Mouse (Mus musculus) hindbrain, embryonic 10.5 days (tissue): ENCODE results near the gene Nr4a2. TPM values are rescaled to one million over a fixed set of nuclear protein-coding genes. Genes with fewer than 3 reads are reported as not detected.

Source experiments
- DNase-seq: peaks from one replicate; pipeline ENCODE4 v3.0.0-alpha.2; 2017; ENCODE audit warnings: low spot score
- H3K27ac ChIP-seq: fragments of 300-500 bp; sonication (generic); 2 replicates; pipeline ENCODE4 v1.5.1; 2016; ENCODE audit warnings: mild to moderate bottlenecking, moderate library complexity
- H3K27me3 ChIP-seq: fragments of 300-500 bp; sonication (generic); 2 replicates; pipeline ENCODE4 v1.6.1; 2016; ENCODE audit warnings: mild to moderate bottlenecking; ENCODE audit not compliant: poor library complexity, insufficient read depth, severe bottlenecking
- H3K36me3 ChIP-seq: fragments of 300-500 bp; sonication (generic); 2 replicates; pipeline ENCODE4 v1.6.1; 2016; ENCODE audit warnings: mild to moderate bottlenecking, moderate library complexity
- H3K4me1 ChIP-seq: fragments of 300-500 bp; sonication (generic); replicated peaks from 2 replicates; pipeline ENCODE4 v1.6.1; 2016; ENCODE audit warnings: mild to moderate bottlenecking
- H3K4me3 ChIP-seq: fragments of 300-500 bp; sonication (generic); 2 replicates; pipeline ENCODE4 v1.5.1; 2016; ENCODE audit warnings: mild to moderate bottlenecking, moderate library complexity
- H3K9me3 ChIP-seq: fragments of 300-500 bp; sonication (generic); 2 replicates; pipeline ENCODE4 v1.6.1; 2016; ENCODE audit warnings: mild to moderate bottlenecking, moderate library complexity
- WGBS: fragments of 180-500 bp; shearing (Covaris S2); methylation state at CpG from one replicate; pipeline ENCODE4 v1.1.7; 2016; 5-methylcytosine and 5-hydroxymethylcytosine counted together
- polyA plus RNA-seq: library from polyadenylated mRNA; unstranded; fragments of >200 nt; fragmentation: Nextera tagmentation; extraction: Ambion mirVana; gene quantifications from 2 replicates; pipeline ENCODE4 v1.2.1, GENCODE M21; 2016

The Nr4a2 gene
- polyA plus RNA-seq, 1 experiment from 2014 or later: 9.6 TPM

- DNase-seq: no peak
These were observed 15.4 kb downstream of the Nr4a2 start for GRCm38 (mm10) chr2:57108349-57108930.

DNA sequence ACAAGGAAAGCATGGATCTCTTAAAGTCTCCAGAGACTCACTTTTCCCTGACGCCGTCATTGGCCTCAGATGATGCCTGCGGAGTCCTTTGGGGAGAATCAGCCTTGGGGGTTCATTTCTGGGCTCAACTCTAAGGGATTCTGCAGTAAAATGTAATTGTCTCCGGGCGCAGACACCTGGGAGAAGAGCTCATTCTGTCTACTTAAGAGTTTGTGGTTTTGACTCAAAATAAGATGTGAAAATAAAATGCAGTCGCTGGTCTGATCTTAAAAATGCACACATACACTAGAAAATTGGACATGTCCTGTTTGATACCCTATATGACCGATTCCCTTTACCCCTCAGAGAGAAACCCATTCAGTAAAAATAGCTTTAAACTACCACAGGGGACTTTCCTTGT lies 18.4 kb downstream of the Nr4a2 start:
- peak; percentile 15 for DNase-seq
- H3K27me3 ChIP-seq: peaks cover 100% of the 10 kb centered on the region
- 6% methylated on average over 7 of the region's 7 CpGs for WGBS
- H3K4me3 ChIP-seq: no peak overlapping the region
- no peaks in the 10 kb centered on the region for H3K9me3 ChIP-seq
- no peak overlapping the region for H3K27ac ChIP-seq
- H3K36me3 ChIP-seq: no peaks in the 10 kb centered on the region
- peaks cover 43% of the 10 kb centered on the region for H3K4me1 ChIP-seq

More at GRCm38 (mm10) chr2:57108349-57108930, 15.4 kb downstream of the Nr4a2 start:
- 8% methylated on average over 7 of the region's 7 CpGs for WGBS
- no peaks in the 10 kb centered on the region; the same call in 1 of the 2 replicates for H3K9me3 ChIP-seq
- peaks cover 100% of the 10 kb centered on the region for H3K27me3 ChIP-seq
- H3K4me3 ChIP-seq: no peak overlapping the region
- H3K4me1 ChIP-seq: peaks cover 49% of the 10 kb centered on the region
- H3K36me3 ChIP-seq: no peaks in the 10 kb centered on the region
- H3K27ac ChIP-seq: no peak overlapping the region

GRCm38 (mm10) chr2:57104731-57105130 lies 19.1 kb downstream of the Nr4a2 start:
- no peaks in the 10 kb centered on the region for H3K9me3 ChIP-seq
- H3K4me3 ChIP-seq: no peak overlapping the region
- no peak overlapping the region for H3K27ac ChIP-seq
- peak; percentile 18 for DNase-seq
- 2% methylated on average over 8 of the region's 8 CpGs for WGBS
- H3K27me3 ChIP-seq: peaks cover 100% of the 10 kb centered on the region
- H3K36me3 ChIP-seq: no peaks in the 10 kb centered on the region
- peaks cover 36% of the 10 kb centered on the region for H3K4me1 ChIP-seq

- DNase-seq: peak; percentile 26
- WGBS: under 1% methylated on average over 26 of the region's 26 CpGs
- no peaks in the 10 kb centered on the region for H3K9me3 ChIP-seq
These were observed 19.8 kb downstream of the Nr4a2 start for GRCm38 (mm10) chr2:57103845-57104660.

DNA sequence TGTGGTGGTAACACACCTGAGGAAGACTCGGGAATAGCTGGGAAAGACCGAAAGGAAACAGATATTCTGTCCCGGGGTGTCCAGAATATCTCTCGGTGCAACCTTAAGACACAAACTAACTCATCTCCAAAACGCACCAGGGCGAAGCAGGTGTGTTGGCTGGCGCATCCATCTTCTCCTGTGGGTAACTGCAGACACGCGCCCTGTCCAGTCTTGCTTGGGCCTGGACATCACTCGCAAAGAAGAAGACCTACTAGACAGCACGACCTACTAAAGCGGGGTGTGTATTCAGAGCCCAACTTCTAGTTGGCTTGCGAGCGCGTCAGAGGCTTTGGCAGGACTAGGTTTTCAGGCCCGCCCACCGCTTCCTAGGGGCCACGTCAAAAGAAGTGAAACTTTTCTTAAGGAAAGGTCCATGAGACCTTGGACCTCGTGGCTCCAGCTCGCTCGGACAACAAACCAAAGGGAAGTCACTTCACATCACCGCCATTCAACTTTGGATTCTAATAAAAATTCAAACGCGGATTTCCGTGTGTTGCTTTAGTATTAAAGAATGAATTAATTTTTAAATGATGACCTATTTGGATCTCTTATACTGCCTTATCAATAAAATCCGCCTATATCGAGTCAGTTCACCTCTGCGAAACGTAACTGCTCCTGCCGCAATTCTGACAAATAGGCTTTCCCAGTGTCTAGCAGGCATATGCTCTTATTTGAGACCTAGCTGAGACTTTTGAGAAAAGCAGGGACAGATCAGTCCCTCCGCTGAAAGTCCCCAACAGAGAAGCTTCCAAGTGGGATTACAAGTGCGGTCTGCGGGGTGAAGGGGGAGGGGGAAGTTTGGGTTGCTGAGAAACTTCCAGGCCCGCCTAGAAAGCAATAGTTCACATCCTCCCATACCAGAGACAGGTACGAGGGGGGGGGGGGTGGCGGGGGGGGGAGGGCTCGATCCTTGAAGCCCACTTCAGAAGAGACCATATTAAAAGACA lies 20.7 kb downstream of the Nr4a2 start:
- Histone ChIP-seq H3K4me1 (peaks cover 29% of the 10 kb centered on the region), H3K27ac (no peak overlapping the region), H3K27me3 (peaks cover 100% of the 10 kb centered on the region), H3K9me3 (no peaks in the 10 kb centered on the region), H3K36me3 (no peaks in the 10 kb centered on the region), H3K4me3 (peak overlapping the region; percentile 54)
- WGBS: under 1% methylated on average over 36 of the region's 37 CpGs
- DNase-seq: peak; percentile 45

More at GRCm38 (mm10) chr2:57103845-57104660, 19.8 kb downstream of the Nr4a2 start:
- Histone ChIP-seq H3K36me3 (no peaks in the 10 kb centered on the region), H3K27ac (no peak overlapping the region), H3K27me3 (peaks cover 100% of the 10 kb centered on the region), H3K4me3 (peak overlapping the region; percentile 54), H3K4me1 (peaks cover 30% of the 10 kb centered on the region)

GRCm38 (mm10) chr2:57102091-57102855 lies 21.5 kb downstream of the Nr4a2 start:
- Histone ChIP-seq H3K27ac (no peak overlapping the region), H3K27me3 (peaks cover 99% of the 10 kb centered on the region), H3K36me3 (no peaks in the 10 kb centered on the region), H3K9me3 (no peaks in the 10 kb centered on the region), H3K4me3 (peak overlapping the region; percentile 54), H3K4me1 (peaks cover 29% of the 10 kb centered on the region)
- DNase-seq: peak; percentile 51
- under 1% methylated on average over 51 of the region's 51 CpGs for WGBS

DNA sequence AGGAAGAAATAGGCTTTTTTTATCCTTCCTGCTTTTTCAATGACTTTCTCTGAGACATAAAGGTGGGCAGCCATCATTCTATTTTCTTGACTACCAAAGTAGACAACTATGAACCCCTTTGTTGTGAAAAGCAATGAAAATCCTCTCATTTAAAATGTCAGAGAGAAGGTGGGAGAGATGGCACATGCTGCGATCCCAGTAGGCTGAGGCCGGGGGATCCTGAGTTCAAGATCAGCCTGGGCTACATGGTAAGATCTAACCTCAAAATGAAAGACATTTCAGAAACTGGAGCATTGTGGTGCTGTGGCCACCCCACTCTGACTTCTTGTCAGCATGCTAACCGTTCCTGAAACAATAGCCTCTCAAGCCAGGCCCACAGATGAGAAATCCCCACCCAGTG lies 23.6 kb downstream of the Nr4a2 start:
- H3K4me1 ChIP-seq: peaks cover 29% of the 10 kb centered on the region
- WGBS: 69% methylated on average over 3 of the region's 3 CpGs
- H3K4me3 ChIP-seq: no peak overlapping the region
- no peak overlapping the region for H3K27ac ChIP-seq
- H3K36me3 ChIP-seq: no peaks in the 10 kb centered on the region
- H3K27me3 ChIP-seq: peaks cover 79% of the 10 kb centered on the region
- no peaks in the 10 kb centered on the region for H3K9me3 ChIP-seq
- DNase-seq: no peak

DNA sequence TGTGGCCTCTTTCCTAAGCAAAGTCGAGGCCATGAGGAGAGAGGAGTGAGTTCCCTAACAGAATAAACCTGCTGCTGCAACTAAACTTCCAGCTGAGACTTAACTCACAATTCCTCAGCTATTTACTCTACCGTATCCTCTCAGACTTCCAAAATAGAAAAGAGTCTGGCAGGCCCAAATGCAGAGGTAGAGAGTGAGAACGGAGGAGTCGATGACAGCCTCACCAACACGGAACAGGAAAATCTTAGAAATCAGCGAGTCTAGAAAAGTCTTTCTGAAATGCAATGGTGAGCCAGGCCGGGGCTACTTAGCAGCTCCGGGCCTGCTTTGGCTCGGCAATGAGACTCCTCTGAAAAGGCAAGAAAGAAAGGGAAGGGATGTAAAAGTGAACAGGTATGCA lies 51.4 kb downstream of the Nr4a2 start:
- H3K27ac ChIP-seq: no peak overlapping the region
- 77% methylated on average over 9 of the region's 9 CpGs for WGBS
- no peak overlapping the region for H3K4me3 ChIP-seq
- H3K27me3 ChIP-seq: no peaks in the 10 kb centered on the region
- DNase-seq: no peak
- H3K36me3 ChIP-seq: no peaks in the 10 kb centered on the region
- H3K4me1 ChIP-seq: no peaks in the 10 kb centered on the region
- H3K9me3 ChIP-seq: no peaks in the 10 kb centered on the region

- 80% methylated on average over 1 of the region's 1 CpGs for WGBS
- H3K36me3 ChIP-seq: no peaks in the 10 kb centered on the region
- no peak overlapping the region for H3K27ac ChIP-seq
These were observed 60.3 kb downstream of the Nr4a2 start for GRCm38 (mm10) chr2:57063480-57063879.

More at GRCm38 (mm10) chr2:57063480-57063879, 60.3 kb downstream of the Nr4a2 start:
- no peaks in the 10 kb centered on the region for H3K9me3 ChIP-seq
- H3K27me3 ChIP-seq: no peaks in the 10 kb centered on the region
- H3K4me3 ChIP-seq: no peak overlapping the region
- DNase-seq: no peak
- H3K4me1 ChIP-seq: no peaks in the 10 kb centered on the region
